Mouse (Mus musculus): ENCODE results near the gene Bahcc1.

DNA sequence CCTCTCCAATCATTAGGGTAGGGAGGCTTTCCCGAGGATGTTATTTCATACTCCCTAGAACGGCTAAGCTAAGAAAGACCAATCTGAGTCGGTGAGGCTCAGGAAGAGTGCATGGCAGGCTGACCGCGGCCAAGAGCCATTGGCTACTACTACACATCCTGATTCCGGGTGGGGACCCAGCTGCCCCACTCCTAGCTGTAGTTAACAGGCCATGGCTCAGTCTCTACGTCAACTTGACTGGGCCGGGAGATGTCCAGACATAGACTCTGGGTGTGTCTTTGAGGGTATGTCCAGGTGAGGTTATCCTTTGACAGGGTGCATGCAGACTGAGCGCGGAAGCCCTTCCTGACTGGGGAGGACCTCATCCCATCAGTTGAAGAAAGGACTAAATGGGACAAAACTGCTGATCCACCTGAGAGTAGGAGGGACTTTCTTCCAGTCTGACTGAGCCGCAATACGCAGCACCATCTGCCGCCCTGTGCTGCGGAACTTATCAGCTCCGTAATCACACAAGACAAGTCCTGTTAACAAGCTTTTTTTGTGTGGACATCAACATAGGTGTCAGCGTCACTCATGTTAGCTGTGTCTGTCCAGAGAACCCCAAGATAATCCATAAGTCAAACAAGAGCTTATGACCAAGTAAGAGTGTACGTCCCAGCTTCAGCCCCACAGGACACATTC is 14.4 kb upstream of the Bahcc1 start:
- TF ChIP-seq POLR2A (IDR thresholded peaks at IDR 0.05; ENCODE audit: low read depth, low read length) (no peak), CTCF (conservative IDR thresholded peaks at IDR 0.05; ENCODE audit: insufficient read depth, insufficient read length, low read depth, low read length) (no peak)

Data from kidney, adult 2 months (tissue).